Mouse (Mus musculus) kidney, embryonic 15.5 days (tissue): ENCODE data around the gene Minos1. TPM values are rescaled to one million over a fixed set of nuclear protein-coding genes. Genes with fewer than 3 reads are reported as not detected.
A peak's percentile ranks its signal among the peaks of the same experiment; 100 is the strongest.

Experiments used
- ATAC-seq: fragments of 200-750 bp; cut with Nextera tagmentation; replicated peaks from 2 replicates; pipeline ENCODE4 v1.8.0; 2017; ENCODE audit warnings: moderate TSS enrichment; ENCODE audit not compliant: low FRiP score
- H3K27ac ChIP-seq: fragments of 300-500 bp; sonication (generic); 2 replicates; pipeline ENCODE4 v1.5.1; 2015; ENCODE audit warnings: mild to moderate bottlenecking, inconsistent platforms
- H3K27me3 ChIP-seq: fragments of 300-500 bp; sonication (generic); 2 replicates; pipeline ENCODE4 v1.6.1; 2015; ENCODE audit warnings: inconsistent platforms
- H3K36me3 ChIP-seq: fragments of 300-500 bp; sonication (generic); 2 replicates; pipeline ENCODE4 v1.6.1; 2015; ENCODE audit warnings: inconsistent platforms
- H3K4me1 ChIP-seq: fragments of 300-500 bp; sonication (generic); 2 replicates; pipeline ENCODE4 v1.6.1; 2015; ENCODE audit warnings: inconsistent platforms
- H3K4me2 ChIP-seq: fragments of 300-500 bp; sonication (generic); 2 replicates; pipeline ENCODE4 v1.6.1; 2015; ENCODE audit warnings: moderate library complexity, mild to moderate bottlenecking, inconsistent platforms
- H3K4me3 ChIP-seq: fragments of 300-500 bp; sonication (generic); replicated peaks from 2 replicates; pipeline ENCODE4 v1.5.1; 2015; ENCODE audit warnings: mild to moderate bottlenecking, inconsistent platforms
- H3K9ac ChIP-seq: fragments of 300-500 bp; sonication (generic); 2 replicates; pipeline ENCODE4 v1.6.1; 2015; ENCODE audit warnings: mild to moderate bottlenecking, inconsistent platforms
- H3K9me3 ChIP-seq: fragments of 300-500 bp; sonication (generic); replicated peaks from 2 replicates; pipeline ENCODE4 v1.6.1; 2016; ENCODE audit warnings: inconsistent platforms
- WGBS: fragments of 180-500 bp; shearing (Covaris S2); methylation state at CpG from one replicate; pipeline ENCODE4 v1.1.7; 2015; ENCODE audit warnings: mixed read lengths; 5-methylcytosine and 5-hydroxymethylcytosine counted together
- polyA plus RNA-seq: library from polyadenylated mRNA; unstranded; fragments of >200 nt; fragmentation: Nextera tagmentation; extraction: Ambion mirVana; gene quantifications from 2 replicates; pipeline ENCODE4 v1.2.1, GENCODE M21; 2015

Gene Minos1
- polyA plus RNA-seq, 1 experiment from 2014 or later, result 522 TPM

DNA sequence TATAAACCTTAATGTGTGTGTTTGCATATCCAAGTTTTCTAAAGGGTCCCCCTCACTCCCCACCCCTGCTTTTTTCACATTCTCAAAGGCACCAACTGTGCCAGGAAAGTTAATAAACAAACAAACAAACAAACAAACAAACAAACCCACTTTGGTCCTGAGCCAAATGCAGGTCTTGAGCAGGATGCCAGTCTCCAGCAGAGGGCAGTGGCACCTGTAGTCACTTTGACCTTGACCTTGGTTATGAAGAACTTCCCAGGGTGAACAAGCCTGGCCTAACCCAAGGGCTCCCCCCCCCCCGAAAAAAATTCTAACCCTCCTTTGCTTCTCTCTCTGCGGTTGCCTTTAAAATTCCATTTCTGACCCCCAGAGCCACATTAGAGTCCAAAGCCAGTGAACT lies 9.4 kb upstream of the Minos1 start:
- Histone ChIP-seq H3K36me3 (no peaks in the 10 kb centered on the region), H3K4me3 (no peak overlapping the region), H3K27me3 (no peaks in the 10 kb centered on the region), H3K27ac (no peak overlapping the region), H3K4me2 (no peak overlapping the region), H3K9ac (no peak overlapping the region), H3K9me3 (no peaks in the 10 kb centered on the region), H3K4me1 (peaks cover 14% of the 10 kb centered on the region)
- WGBS, result 77% methylated on average over 2 of the region's 2 CpGs
- no peak for ATAC-seq

DNA sequence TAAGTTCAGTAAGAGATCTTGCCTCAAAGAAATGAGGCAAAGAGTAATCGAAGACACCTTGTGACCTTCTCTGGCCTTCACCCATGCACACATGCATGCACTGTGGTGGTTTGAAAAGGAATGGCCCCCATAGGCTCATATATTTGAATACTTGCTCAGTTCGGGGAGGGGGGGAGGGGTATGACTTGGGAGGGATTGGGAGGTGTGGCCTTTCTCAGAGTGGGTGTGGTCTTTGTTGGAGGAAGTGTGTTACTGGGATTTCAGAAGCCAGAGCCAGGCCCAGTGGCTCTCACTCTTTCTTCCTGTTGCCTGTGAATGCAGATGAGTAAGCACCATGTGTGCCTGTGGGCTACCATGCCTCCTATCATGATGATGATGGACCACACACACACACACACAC lies 5.1 kb upstream of the Minos1 start:
- no peak for ATAC-seq
- no peaks in the 10 kb centered on the region for H3K27me3 ChIP-seq
- H3K4me1 ChIP-seq, result peaks cover 7% of the 10 kb centered on the region; the same call in 1 of the 2 replicates
- no peak overlapping the region for H3K4me3 ChIP-seq
- no peaks in the 10 kb centered on the region for H3K36me3 ChIP-seq
- 83% methylated on average over 2 of the region's 2 CpGs for WGBS
- no peak overlapping the region for H3K9ac ChIP-seq
- H3K9me3 ChIP-seq, result no peaks in the 10 kb centered on the region
- no peak overlapping the region for H3K27ac ChIP-seq
- H3K4me2 ChIP-seq, result no peak overlapping the region

DNA sequence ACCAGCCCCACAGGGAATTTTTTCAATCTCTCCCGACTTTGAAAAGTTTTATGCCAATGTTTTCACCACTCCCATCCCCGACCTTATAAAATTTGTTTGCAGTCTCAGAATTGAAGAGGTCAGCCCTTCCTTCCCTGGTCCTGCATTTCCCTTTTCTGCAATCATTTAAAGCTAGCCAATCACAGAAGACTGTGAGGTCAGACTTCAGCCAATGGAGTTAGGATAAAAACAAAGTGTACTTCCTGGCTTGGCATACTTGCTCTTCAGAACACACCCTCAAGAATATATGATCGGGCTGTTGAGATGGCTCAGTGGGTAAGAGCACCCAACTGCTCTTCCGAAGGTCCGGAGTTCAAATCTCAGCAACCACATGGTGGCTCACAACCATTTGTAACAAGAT lies 2.2 kb upstream of the Minos1 start:
- WGBS, result 81% methylated on average over 5 of the region's 5 CpGs
- no peaks in the 10 kb centered on the region for H3K9me3 ChIP-seq
- no peak overlapping the region for H3K9ac ChIP-seq
- H3K36me3 ChIP-seq, result no peaks in the 10 kb centered on the region
- no peaks in the 10 kb centered on the region for H3K27me3 ChIP-seq
- H3K4me3 ChIP-seq, result no peak overlapping the region
- H3K27ac ChIP-seq, result no peak overlapping the region
- peaks cover 24% of the 10 kb centered on the region for H3K4me1 ChIP-seq
- no peak for ATAC-seq
- H3K4me2 ChIP-seq, result no peak overlapping the region

DNA sequence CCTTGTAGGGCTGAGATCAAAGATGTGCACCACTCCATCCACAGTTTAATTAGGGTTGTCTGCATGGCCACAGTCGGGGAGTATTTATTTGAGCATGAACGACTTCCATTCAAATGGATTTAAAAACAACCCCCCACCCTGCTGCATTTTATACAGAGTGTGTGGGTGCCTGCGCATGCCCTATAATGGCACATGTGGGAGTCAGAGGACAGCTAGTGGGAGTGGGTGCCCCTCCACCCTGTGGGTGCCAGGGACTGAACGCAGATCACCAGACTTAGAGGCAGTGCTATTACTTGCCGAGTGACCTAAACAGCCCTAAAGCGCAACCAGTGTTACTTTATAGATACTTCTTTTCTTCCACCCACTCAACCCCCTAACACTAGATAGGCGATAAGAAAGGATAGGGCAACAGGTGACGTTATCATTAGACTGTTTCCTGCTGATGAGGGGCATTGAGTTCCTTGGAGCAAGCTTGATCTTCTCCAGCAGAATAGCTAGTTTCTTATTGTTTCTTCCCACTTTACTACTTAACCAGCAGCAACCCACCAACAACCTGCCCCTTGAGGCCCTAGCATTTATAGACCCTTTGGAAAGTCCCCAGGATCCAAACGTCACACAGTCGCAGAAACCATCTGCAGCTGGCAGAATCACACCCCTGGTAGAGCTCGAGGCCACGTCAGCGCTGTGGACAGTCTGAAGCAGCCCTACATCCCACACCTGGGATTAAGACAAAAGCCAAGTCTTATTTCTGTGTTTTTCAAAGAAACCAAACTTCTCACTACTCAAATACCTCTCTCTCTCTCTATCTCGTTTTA lies 1.2 kb upstream of the Minos1 start:
- peaks cover 24% of the 10 kb centered on the region for H3K4me1 ChIP-seq
- H3K4me3 ChIP-seq, result no peak overlapping the region; the same call in 1 of the 2 replicates
- ATAC-seq, result no peak
- no peak overlapping the region for H3K4me2 ChIP-seq
- H3K36me3 ChIP-seq, result peaks cover 3% of the 10 kb centered on the region; the same call in 1 of the 2 replicates
- H3K27ac ChIP-seq, result no peak overlapping the region
- 80% methylated on average over 14 of the region's 14 CpGs for WGBS
- H3K9ac ChIP-seq, result no peak overlapping the region
- no peaks in the 10 kb centered on the region for H3K27me3 ChIP-seq
- no peaks in the 10 kb centered on the region for H3K9me3 ChIP-seq

DNA sequence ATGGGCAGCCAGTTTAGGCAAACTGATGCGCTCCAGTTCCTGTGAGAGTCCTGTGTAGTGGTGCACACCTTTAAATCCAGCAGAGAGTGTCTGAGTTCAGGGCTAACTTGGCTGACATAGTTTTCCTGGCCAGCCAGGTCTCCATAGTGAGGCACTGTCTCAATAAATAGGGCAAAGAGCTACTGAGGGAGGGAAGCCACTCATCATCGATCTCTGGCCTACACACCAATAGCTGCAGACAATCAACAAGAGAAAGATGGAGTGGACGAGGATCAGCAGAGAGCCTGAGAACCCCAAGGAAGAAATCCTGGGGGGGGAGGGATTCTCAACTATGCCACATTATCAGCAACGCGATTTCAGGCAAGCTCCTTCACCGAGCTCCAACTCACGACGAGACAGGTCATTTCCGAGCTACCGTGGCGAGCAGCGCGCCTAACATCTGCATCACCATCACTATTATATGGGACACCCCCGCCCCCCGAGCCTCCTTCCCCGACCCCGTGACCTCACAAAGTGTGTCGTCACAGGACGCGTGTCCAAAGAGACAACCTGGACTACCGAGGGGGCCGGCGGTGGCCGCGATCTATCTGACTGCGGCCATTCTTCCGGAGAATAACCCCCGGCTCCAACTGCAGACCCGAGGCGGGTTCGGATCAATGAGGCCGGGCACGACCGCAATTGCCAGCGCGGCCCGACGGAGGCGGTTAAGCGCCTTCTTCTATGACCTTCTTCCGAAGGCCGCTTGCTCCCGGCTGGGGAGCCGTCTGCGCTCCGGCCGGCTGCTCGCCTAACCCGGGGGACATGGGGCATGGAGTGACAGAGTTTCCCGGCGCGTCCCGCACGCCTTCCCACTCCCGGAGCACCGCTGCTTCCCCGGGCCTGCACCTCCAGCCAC lies 860 bp downstream of the Minos1 start:
- WGBS, result 2% methylated on average over 57 of the region's 57 CpGs
- Histone ChIP-seq H3K36me3 (peaks cover 10% of the 10 kb centered on the region; the same call in 1 of the 2 replicates), H3K9me3 (no peaks in the 10 kb centered on the region), H3K9ac (peak overlapping the region; percentile 87), H3K27me3 (no peaks in the 10 kb centered on the region), H3K4me1 (peaks cover 24% of the 10 kb centered on the region), H3K4me3 (peak overlapping the region; percentile 76), H3K27ac (peak overlapping the region; percentile 94), H3K4me2 (peak overlapping the region; percentile 82)
- peak; percentile 72; the same call in 1 of the 2 replicates for ATAC-seq

DNA sequence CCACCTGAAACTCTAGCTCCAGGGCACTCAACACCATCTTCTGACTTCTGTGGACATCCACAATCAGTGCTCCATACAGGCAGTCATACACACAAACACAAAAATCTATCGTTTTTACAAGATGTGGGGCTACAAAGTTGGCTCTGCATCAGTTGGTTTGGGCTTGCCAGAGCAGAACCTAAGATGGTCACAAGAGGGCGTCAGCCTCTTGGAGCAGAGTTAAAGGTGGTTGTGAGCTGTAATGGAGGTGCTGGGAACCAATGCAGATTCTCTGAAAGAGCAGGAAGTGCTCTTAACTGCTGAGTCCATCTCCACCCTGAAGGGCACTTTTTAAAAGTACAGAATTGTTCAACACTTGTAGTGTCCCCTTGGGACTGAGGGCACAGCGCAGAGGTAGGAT lies 4.4 kb downstream of the Minos1 start:
- Histone ChIP-seq H3K4me1 (peaks cover 21% of the 10 kb centered on the region), H3K4me2 (no peak overlapping the region), H3K36me3 (peaks cover 10% of the 10 kb centered on the region; the same call in 1 of the 2 replicates), H3K4me3 (no peak overlapping the region), H3K27me3 (no peaks in the 10 kb centered on the region), H3K9ac (no peak overlapping the region), H3K27ac (no peak overlapping the region), H3K9me3 (no peaks in the 10 kb centered on the region)
- WGBS, result 95% methylated on average over 3 of the region's 3 CpGs
- ATAC-seq, result no peak

DNA sequence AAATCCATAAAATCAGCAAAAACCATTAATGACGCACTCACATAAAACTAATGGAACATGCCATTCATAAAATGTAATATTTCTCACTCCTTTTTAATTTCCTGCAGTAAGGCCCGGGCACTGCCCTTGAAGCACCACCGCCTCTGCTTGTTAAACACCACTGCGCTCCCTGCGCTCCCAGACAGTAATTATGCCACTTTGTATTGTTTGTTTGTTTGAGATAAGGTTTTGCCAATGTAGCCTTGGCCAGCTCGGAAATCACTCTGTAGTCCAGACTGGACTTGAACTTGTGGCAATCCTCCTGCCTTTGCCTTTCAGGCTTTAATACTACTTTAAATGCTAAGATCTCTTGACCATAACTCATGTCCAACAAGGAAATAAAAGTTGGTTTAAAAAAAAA lies 6.0 kb downstream of the Minos1 start:
- H3K4me3 ChIP-seq, result no peak overlapping the region
- H3K9ac ChIP-seq, result no peak overlapping the region
- H3K27me3 ChIP-seq, result no peaks in the 10 kb centered on the region
- WGBS, result 83% methylated on average over 6 of the region's 6 CpGs
- H3K27ac ChIP-seq, result no peak overlapping the region
- peaks cover 10% of the 10 kb centered on the region; the same call in 1 of the 2 replicates for H3K36me3 ChIP-seq
- H3K9me3 ChIP-seq, result no peaks in the 10 kb centered on the region
- ATAC-seq, result no peak
- H3K4me1 ChIP-seq, result peaks cover 28% of the 10 kb centered on the region
- H3K4me2 ChIP-seq, result no peak overlapping the region

DNA sequence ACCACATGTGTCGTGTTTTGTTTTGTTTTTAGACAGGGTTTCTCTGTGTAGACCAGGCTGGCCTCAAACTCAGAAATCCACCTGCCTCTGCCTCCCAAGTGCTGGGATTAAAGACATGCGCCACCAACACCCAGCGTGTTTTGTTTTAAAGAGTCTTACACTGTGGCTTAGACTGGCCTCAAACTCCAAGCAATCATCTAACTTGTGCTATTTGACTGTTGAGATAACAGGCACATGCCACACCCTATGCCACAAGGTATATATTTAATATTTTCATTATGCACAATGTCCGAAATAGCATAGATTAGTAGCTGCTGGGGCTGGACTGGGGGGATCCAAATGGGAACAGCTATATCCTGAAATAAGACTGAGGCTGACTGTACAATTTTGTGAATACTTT lies 8.4 kb downstream of the Minos1 start:
- Histone ChIP-seq H3K9me3 (no peaks in the 10 kb centered on the region), H3K4me1 (peaks cover 16% of the 10 kb centered on the region), H3K27me3 (no peaks in the 10 kb centered on the region), H3K27ac (no peak overlapping the region), H3K36me3 (peaks cover 10% of the 10 kb centered on the region; the same call in 1 of the 2 replicates), H3K4me3 (no peak overlapping the region), H3K4me2 (no peak overlapping the region), H3K9ac (no peak overlapping the region)
- WGBS, result 90% methylated on average over 4 of the region's 4 CpGs
- ATAC-seq, result no peak

DNA sequence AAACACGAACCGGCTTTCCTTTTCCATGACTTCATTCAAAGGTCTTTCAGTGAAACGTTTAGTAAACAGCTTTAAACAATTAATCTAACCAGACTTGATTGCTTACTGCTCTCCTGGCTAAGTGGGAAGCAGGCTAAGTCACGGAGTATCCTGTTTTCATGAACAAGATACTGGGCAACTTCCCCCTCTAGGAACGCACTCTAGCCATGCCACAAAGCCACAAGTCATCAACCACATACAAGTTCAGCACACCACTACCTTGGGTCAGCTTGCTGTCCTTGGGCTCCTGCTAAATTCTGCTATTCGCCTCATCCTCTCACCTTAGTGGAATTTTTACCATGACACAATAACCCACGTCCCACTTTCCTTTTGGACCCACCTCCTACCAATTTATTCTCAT lies 9.9 kb downstream of the Minos1 start:
- Histone ChIP-seq H3K9ac (no peak overlapping the region), H3K27me3 (no peaks in the 10 kb centered on the region), H3K27ac (0 out of 2 replicates have a peak overlapping the region, but pooled peaks have one; percentile 11), H3K4me3 (no peak overlapping the region), H3K9me3 (no peaks in the 10 kb centered on the region), H3K36me3 (no peaks in the 10 kb centered on the region), H3K4me2 (no peak overlapping the region), H3K4me1 (peaks cover 21% of the 10 kb centered on the region)
- ATAC-seq, result no peak
- WGBS, result 67% methylated on average over 7 of the region's 7 CpGs

DNA sequence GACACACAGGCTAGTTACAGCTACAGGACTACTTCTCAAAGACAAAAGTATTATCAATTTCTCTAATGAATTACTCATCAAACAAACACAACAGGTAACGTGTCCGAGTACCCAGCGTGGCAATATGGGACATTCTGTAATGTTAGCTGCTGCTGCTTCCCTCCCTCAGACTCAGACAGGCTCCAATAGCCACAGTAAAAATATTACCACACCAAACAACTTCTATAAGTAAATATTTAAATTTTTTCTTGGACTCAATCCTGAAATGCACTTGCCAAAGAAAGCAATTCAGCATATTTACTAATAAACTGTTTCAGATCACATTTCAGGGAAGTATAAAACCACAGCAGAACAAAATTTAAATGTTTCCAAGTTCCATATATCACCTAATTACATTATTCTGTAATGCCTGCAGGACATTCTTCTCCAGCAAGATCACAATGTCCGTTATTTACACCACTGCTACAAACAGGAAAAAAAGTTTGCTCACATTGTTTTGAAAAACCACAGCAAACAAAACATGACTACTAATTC lies 10.6 kb downstream of the Minos1 start:
- Histone ChIP-seq H3K4me1 (peaks cover 21% of the 10 kb centered on the region), H3K9ac (no peak overlapping the region), H3K36me3 (no peaks in the 10 kb centered on the region), H3K4me2 (no peak overlapping the region), H3K9me3 (no peaks in the 10 kb centered on the region), H3K27ac (0 out of 2 replicates have a peak overlapping the region, but pooled peaks have one; percentile 11), H3K27me3 (no peaks in the 10 kb centered on the region), H3K4me3 (no peak overlapping the region)
- 48% methylated on average over 4 of the region's 4 CpGs for WGBS
- no peak for ATAC-seq

DNA sequence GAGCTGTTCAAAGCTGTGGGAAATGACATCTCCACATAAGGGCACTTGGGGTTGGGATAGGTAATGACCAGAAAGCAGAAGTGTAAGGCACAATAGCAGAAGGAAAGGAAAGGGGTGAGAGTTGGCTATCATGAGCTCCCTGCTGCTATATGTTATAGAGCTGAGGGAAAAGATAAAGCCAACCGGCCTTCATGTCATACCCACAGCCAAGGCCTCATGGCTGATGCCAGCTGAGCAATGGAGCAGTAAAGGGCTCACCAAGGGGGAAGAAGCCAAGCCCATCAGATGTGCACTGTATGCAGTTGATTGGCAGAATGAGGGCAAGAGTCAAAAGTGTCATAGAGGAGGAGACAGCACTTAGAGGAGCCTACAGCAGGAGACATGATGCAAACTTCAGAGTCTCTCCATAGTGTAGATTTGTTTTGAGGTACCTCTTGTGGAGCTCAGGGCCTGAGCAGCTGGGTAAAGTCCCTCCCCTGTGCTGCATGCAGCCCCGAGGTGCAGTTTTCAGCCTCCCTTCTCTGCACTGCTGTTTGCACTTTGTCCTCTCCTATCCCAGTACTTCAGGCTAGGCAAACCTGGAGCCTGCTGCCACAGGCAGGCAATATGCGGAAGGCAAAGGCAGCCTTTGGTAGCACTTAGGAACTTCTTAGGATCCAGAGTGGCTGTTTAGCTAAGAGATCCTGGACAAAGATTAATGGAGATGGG lies 14.4 kb downstream of the Minos1 start:
- no peak overlapping the region for H3K27ac ChIP-seq
- H3K36me3 ChIP-seq, result no peaks in the 10 kb centered on the region
- H3K4me1 ChIP-seq, result peaks cover 33% of the 10 kb centered on the region
- H3K4me3 ChIP-seq, result no peak overlapping the region
- H3K9ac ChIP-seq, result no peak overlapping the region
- 77% methylated on average over 3 of the region's 3 CpGs for whole genome bisulfite sequencing
- no peaks in the 10 kb centered on the region for H3K27me3 ChIP-seq
- H3K4me2 ChIP-seq, result no peak overlapping the region
- no peak for ATAC-seq
- H3K9me3 ChIP-seq, result no peaks in the 10 kb centered on the region
